Mouse (Mus musculus) lung, embryonic 14.5 days (tissue): Measurements from ENCODE around the gene Smn1. TPM values are rescaled to one million over a fixed set of nuclear protein-coding genes. Genes with fewer than 3 reads are reported as not detected.

ENCODE experiments used
- ATAC-seq: fragments of 200-750 bp; cut with Nextera tagmentation; 2 replicates; pipeline ENCODE4 v1.8.0; 2017; ENCODE audit warnings: mild to moderate bottlenecking, moderate TSS enrichment, moderate library complexity; ENCODE audit not compliant: insufficient read depth
- DNase-seq: peaks from one replicate; pipeline ENCODE4 v3.0.0-alpha.2; 2015
- H3K27ac ChIP-seq: fragments of 300-500 bp; sonication (generic); 2 replicates; pipeline ENCODE4 v1.5.1; 2014; ENCODE audit warnings: low read depth, mild to moderate bottlenecking, moderate library complexity
- H3K27me3 ChIP-seq: fragments of 300-500 bp; sonication (generic); 2 replicates; pipeline ENCODE4 v1.6.1; 2014; ENCODE audit warnings: low read length, control low read depth; ENCODE audit not compliant: insufficient read depth
- H3K36me3 ChIP-seq: fragments of 300-500 bp; sonication (generic); 2 replicates; pipeline ENCODE4 v1.6.1; 2014; ENCODE audit warnings: control low read depth; ENCODE audit not compliant: insufficient read depth
- H3K4me1 ChIP-seq: fragments of 300-500 bp; sonication (generic); 2 replicates; pipeline ENCODE4 v1.6.1; 2014; ENCODE audit warnings: antibody characterized with exemption, control low read depth; ENCODE audit not compliant: insufficient read depth
- H3K4me2 ChIP-seq: fragments of 300-500 bp; sonication (generic); 2 replicates; pipeline ENCODE4 v1.6.1; 2014; ENCODE audit warnings: mild to moderate bottlenecking
- H3K4me3 ChIP-seq: fragments of 300-500 bp; sonication (generic); 2 replicates; pipeline ENCODE4 v1.5.1; 2014; ENCODE audit warnings: low read depth, low read length
- H3K9ac ChIP-seq: fragments of 300-500 bp; sonication (generic); 2 replicates; pipeline ENCODE4 v1.6.1; 2014
- H3K9me3 ChIP-seq: fragments of 300-500 bp; sonication (generic); 2 replicates; pipeline ENCODE4 v1.6.1; 2016; ENCODE audit warnings: low read depth, low read length, control low read depth
- CTCF ChIP-seq: IDR thresholded peaks from 2 replicates; pipeline ENCODE4 v1.5.1; 2016; ENCODE audit warnings: antibody characterized with exemption, low read depth
- WGBS: fragments of 180-500 bp; shearing (Covaris S2); extraction: QIAGEN DNeasy Blood & Tissue Kit; methylation state at CpG from one replicate; pipeline ENCODE4 v1.1.7; 2014; 5-methylcytosine and 5-hydroxymethylcytosine counted together
- polyA plus RNA-seq: library from polyadenylated mRNA; unstranded; fragments of >200 nt; fragmentation: Nextera tagmentation; extraction: Ambion mirVana; gene quantifications from 2 replicates; pipeline ENCODE4 v1.2.1, GENCODE M21; 2014

Gene Smn1
- polyA plus RNA-seq, result 61.4 and 63.6 TPM in 2 replicates

- H3K27ac ChIP-seq, result no peak within 1 kb of the TSS
- no peaks in the 10 kb centered on the region for H3K9me3 ChIP-seq
- DNase-seq (peak; percentile 96), ATAC-seq (peak; percentile 99)
- H3K36me3 ChIP-seq, result peaks cover 28% of the 10 kb centered on the region
- H3K4me1 ChIP-seq, result peaks cover 5% of the 10 kb centered on the region; the same call in 1 of the 2 replicates
- peak within 1 kb of the TSS; percentile 77 for H3K4me3 ChIP-seq
- WGBS, result 4% methylated on average over 42 of the region's 42 CpGs
- H3K27me3 ChIP-seq, result no peaks in the 10 kb centered on the region
- peak within 1 kb of the TSS; percentile 84 for H3K4me2 ChIP-seq
- TF ChIP-seq CTCF, result no peak
- H3K9ac ChIP-seq, result peak within 1 kb of the TSS; percentile 80
These were observed at the start of gene Smn1 for GRCm38 (mm10) chr13:100124423-100125257. Gene Smn1 (plus strand): TSS chr13:100124852.

- DNase-seq (no peak), ATAC-seq (no peak)
- H3K9me3 ChIP-seq, result no peaks in the 10 kb centered on the region
- H3K4me3 ChIP-seq, result no peak overlapping the region
- 82% methylated on average over 6 of the region's 6 CpGs for WGBS
- H3K36me3 ChIP-seq, result peaks cover 44% of the 10 kb centered on the region
- no peak overlapping the region for H3K4me2 ChIP-seq
- no peak for TF ChIP-seq CTCF
- no peak overlapping the region for H3K27ac ChIP-seq
- 0 out of 2 replicates have a peak, but pooled peaks cover 3% of the 10 kb centered on the region for H3K4me1 ChIP-seq
- H3K9ac ChIP-seq, result no peak overlapping the region
- H3K27me3 ChIP-seq, result no peaks in the 10 kb centered on the region
These were observed 25.8 kb upstream of the Smn1 start for GRCm38 (mm10) chr13:100098808-100099207.

GRCm38 (mm10) chr13:100103052-100103658, 21.5 kb upstream of the Smn1 start:
- Histone ChIP-seq H3K9me3 (no peaks in the 10 kb centered on the region), H3K27me3 (no peaks in the 10 kb centered on the region), H3K27ac (peak overlapping the region; percentile 88; the same call in 1 of the 2 replicates), H3K4me2 (peak overlapping the region; percentile 88), H3K9ac (peak overlapping the region; percentile 89), H3K36me3 (peaks cover 4% of the 10 kb centered on the region; the same call in 1 of the 2 replicates), H3K4me1 (0 out of 2 replicates have a peak, but pooled peaks cover 3% of the 10 kb centered on the region), H3K4me3 (peak overlapping the region; percentile 92)
- DNase-seq (peak; percentile 11), ATAC-seq (peak; percentile 3; the same call in 1 of the 2 replicates)
- TF ChIP-seq CTCF, result no peak
- 5% methylated on average over 15 of the region's 15 CpGs for WGBS

- no peaks in the 10 kb centered on the region for H3K36me3 ChIP-seq
- DNase-seq (peak; percentile 98), ATAC-seq (peak; percentile 81)
- H3K9me3 ChIP-seq, result no peaks in the 10 kb centered on the region
- no peaks in the 10 kb centered on the region for H3K27me3 ChIP-seq
- H3K4me1 ChIP-seq, result 0 out of 2 replicates have a peak, but pooled peaks cover 3% of the 10 kb centered on the region
- under 1% methylated on average over 43 of the region's 44 CpGs for WGBS
- H3K27ac ChIP-seq, result peak within 1 kb of the TSS; percentile 88
- peak within 1 kb of the TSS; percentile 89 for H3K9ac ChIP-seq
- H3K4me3 ChIP-seq, result peak within 1 kb of the TSS; percentile 92
- H3K4me2 ChIP-seq, result peak within 1 kb of the TSS; percentile 88
- no peak for TF ChIP-seq CTCF
These were observed 20.9 kb upstream of the Smn1 start, which contains the start of gene Bdp1 for GRCm38 (mm10) chr13:100103748-100104254. Gene Bdp1 (minus strand): TSS chr13:100104070.

GRCm38 (mm10) chr13:100107652-100108472, 16.8 kb upstream of the Smn1 start, which contains the start of gene Serf1:
Gene Serf1 (plus strand): TSS chr13:100108012.
- no peaks in the 10 kb centered on the region for H3K9me3 ChIP-seq
- DNase-seq (peak; percentile 91), ATAC-seq (peak; percentile 73)
- peak within 1 kb of the TSS; percentile 52; the same call in 1 of the 2 replicates for H3K27ac ChIP-seq
- H3K4me1 ChIP-seq, result no peaks in the 10 kb centered on the region
- under 1% methylated on average over 76 of the region's 76 CpGs for WGBS
- peak within 1 kb of the TSS; percentile 75 for H3K9ac ChIP-seq
- no peaks in the 10 kb centered on the region for H3K27me3 ChIP-seq
- no peaks in the 10 kb centered on the region for H3K36me3 ChIP-seq
- H3K4me2 ChIP-seq, result peak within 1 kb of the TSS; percentile 85
- peak within 1 kb of the TSS; percentile 75 for H3K4me3 ChIP-seq
- TF ChIP-seq CTCF, result no peak

DNA sequence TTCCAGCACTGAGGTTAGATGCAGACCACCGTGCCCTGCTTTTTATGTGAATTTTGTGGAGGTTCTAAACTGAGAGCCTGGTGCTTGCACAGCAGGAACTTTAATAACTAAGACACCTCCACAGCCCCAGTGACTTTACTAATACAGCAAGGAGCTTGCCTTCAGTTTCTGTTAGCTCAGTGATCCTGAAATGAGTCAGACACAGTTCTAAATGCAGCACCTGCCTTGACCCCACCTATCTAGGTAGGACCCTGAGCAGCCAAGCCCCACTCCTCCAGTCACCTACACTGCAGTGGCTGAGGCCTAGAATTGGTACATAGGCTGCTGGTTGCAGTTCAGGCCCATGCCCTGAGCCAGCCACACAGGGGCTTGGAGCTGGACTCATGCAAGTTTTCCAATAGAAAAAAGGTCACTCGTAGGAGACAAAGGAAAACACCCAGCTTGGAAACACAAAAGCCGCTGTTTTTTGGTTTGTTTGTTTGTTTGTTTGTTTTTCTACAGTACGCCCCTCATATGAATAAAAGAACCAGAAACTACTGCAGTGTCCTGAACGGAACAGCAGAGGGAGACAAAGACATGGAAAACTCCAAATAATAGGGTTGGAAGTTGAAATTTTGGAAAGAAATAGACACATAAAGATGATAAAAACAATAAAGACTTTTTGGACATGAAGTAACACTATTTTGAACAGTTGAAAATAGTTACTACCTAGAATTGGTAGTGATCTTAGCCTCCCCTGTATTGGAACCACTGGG, 12.3 kb upstream of the Smn1 start:
- no peak overlapping the region for H3K4me3 ChIP-seq
- peak; percentile 51 for TF ChIP-seq CTCF
- ATAC-seq (no peak), DNase-seq (peak; percentile 71)
- H3K27me3 ChIP-seq, result no peaks in the 10 kb centered on the region
- H3K9ac ChIP-seq, result no peak overlapping the region
- 0 out of 2 replicates have a peak, but pooled peaks cover 21% of the 10 kb centered on the region for H3K36me3 ChIP-seq
- H3K9me3 ChIP-seq, result no peaks in the 10 kb centered on the region
- WGBS, result 38% methylated on average over 5 of the region's 5 CpGs
- no peaks in the 10 kb centered on the region for H3K4me1 ChIP-seq
- no peak overlapping the region for H3K4me2 ChIP-seq
- no peak overlapping the region for H3K27ac ChIP-seq
